Mouse (Mus musculus) urinary bladder, postnatal 14 days (tissue): ENCODE data around the gene Tsen54.
A peak's percentile ranks its signal among the peaks of the same experiment; 100 is the strongest.

ENCODE experiments used
- DNase-seq: peaks from one replicate; pipeline ENCODE4 v3.0.0; 2021; ENCODE audit warnings: low spot score

Tsen54 gene

DNA sequence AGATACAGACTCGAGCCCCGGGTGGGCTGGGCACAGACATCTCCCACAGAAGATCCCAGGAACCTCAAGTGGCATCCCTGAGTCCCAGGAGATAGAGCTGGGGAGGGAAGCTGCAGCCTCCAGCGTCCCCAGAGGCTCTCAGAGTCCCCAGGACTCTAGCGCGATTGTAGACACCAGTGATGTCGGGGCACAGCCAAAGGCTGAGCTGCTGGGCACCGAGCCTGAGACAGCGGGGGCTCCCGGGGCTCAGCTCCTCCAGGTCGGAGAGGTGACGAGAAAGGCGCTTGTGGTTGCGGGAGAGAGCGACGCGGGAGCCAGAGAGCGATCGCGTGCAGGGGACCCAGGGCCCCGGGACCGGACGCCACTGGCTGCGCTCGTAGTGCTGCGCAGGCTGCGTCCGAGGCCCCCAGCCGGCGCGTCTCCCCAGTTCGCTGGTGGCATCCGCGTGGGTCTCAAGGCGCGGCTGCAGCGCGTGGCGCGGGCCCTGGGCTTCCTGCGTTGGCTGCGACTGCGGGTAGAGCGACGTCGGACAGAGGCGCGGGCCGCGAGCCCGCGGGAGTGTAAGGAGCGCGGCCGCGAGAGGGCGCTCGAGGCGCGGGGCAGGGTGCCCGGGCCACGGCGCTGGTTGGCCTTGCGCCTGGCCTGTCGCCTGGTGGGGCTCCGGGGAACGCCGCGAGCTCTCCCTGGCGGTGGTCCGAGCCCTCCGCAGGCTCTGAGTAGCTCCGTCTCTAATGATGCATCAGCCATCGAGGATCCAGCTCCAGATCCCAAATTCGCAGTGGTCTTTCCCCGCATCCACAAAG, 44.8 kb downstream of the Tsen54 start:
- DNase-seq: peak; percentile 88

DNA sequence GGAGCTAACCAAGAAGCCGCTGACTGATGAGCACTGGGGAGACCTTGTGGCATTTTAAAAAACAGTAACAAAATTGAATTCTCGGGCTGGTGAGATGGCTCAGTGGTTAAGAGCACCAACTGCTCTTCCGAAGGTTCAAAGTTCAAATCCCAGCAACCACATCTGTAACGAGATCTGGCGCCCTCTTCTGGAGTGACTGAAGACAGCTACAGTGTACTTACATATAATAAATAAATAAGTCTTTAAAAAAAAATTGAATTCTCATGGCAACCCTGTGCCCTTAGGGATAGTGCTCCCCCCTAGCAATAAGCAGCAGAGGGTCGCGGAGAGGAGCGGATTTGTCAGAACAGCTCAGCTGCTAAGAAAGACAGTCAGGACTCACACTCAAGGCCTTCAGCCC, 49.4 kb downstream of the Tsen54 start:
- no peak for DNase-seq

GRCm38 (mm10) chr11:115869393-115869792, 54.9 kb downstream of the Tsen54 start:
- DNase-seq: peak; percentile 20

DNA sequence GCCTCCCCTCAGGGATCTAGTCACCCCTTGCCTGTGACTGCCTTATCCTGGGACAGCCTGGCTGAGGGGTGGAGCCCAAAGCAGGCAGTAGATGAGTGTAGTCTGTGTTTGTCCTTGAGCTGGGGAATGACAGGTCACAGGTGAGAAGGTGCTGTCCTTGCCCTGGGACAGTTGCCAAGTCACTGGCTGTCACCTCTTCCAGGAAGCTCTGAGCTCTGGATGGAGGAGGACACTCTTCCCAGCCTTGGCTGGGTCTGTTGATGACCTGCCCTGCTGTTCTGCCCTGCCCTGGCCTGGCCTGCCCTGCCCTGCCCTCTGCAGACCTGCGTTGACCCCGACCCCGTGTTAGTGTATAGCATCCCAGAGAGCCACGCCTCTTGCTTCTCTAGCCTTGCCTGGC, 57.9 kb downstream of the Tsen54 start:
- no peak for DNase-seq
